Mouse (Mus musculus): ENCODE results near the gene Psmb11.
A peak's percentile ranks its signal among the peaks of the same experiment; 100 is the strongest.

Psmb11 gene

DNA sequence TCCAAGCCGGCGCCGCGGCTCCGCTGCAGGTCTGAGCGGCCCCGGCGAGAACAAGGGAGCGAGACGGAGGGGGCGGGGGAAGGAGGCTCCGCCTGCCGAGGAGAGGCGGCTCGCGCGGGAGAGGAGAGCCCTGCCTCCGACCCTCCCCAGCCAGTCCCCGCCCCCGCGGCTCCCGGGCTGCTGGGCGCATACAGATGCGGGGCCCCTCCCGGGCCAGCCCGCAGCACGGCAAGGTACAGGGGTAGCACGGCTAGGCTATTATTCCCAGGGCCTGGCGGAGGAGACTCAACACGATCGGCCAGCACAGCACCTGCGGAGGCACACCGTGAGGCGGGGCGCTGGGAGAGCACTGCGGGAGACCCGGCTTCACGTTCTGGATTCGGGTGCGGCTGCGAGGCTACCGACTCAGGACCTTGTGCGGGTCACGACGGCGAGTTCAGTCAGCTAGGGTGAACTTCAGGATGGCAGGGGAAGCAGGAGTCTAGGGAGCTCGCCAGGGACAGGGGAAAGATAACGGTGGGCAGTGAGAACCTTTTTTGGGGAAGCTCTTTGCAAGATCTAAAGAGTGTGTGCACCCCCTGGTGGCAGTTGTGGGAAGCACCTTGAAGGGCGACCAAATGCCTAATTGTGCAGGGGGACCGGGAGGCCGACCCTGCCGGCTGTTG lies 20.2 kb downstream of the Psmb11 start, which contains the start of gene Cdh24:
TSS of gene Cdh24 (minus strand) at position 60 of the 665 bp plus-strand sequence.
- peak; percentile 82 for DNase-seq (ENCODE audit: low spot score)

DNA sequence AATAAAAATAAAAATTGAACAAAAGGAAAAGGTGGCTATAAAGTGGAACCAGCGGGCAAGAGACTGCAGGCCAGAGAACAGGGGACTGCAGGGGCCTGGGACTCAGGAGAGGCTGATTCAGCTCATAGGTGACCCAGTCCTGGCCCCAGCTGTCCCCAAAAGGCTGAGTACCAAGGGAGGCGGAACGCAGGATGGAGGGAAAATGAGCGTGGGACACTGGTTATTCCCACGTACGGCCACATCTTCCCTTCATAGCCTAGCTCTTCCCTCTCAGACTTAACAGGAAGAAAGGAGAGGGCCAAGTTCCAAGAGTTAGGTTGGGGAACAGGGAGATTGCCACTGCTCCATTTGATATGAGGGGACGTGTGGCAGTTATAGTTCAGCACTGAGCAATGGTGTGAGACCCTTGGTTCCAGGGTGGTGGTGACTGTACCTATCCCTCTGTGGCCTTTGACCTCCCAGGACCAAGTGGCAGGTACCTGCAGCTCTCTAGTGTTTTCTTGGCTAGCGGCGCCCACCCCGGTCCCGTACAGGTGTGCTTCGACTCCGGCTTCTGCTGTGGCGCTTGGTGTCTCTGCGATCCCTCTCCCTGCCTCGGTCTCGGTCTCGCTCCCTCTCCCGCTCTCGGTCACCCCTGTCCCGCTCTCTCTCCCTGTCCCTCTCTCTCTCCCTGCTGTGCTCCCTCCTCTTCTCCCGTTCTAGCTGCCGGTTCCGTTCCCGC lies 21.2 kb downstream of the Psmb11 start:
- no peak for DNase-seq (ENCODE audit: low spot score)

DNA sequence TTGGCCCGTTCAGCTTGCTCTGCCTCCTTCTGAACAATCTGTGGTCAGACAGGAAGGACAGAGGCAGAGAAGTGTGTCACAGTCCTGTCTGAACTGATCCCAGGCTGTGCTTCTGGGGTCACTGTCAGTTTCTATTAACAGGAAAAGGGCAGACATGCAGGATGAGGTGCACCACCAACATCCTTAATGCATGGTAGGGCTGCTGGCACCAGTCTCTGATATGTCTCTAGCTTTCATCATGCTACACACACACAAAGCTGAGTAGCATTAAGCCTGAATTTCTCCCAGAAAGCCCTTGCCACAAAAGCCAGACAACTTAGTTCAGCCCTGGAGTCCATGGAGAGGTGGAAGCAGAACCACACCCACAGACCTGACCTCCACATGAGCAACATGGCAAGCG lies 21.8 kb downstream of the Psmb11 start:
- DNase-seq (ENCODE audit: low spot score), result no peak

DNA sequence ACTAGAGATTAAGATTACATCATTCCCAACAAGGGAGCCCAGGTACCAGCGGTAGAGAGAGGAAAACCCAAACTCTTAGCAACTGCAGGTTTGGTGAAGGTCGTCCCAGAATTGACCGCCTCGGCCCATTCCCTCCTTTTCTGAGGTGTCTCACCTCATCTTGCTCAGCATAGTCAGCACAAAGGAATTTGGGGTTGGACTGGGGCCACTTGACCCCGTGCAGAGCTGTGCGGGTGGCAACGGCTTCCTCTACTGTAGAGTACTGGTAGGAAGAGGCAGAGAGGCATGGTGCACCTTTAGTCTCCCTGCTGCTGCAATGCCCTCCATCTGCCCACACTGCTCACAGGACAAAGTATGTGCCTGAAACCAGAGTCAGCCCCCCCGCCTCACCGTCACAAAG lies 23.1 kb downstream of the Psmb11 start:
- DNase-seq (ENCODE audit: low spot score), result no peak

DNA sequence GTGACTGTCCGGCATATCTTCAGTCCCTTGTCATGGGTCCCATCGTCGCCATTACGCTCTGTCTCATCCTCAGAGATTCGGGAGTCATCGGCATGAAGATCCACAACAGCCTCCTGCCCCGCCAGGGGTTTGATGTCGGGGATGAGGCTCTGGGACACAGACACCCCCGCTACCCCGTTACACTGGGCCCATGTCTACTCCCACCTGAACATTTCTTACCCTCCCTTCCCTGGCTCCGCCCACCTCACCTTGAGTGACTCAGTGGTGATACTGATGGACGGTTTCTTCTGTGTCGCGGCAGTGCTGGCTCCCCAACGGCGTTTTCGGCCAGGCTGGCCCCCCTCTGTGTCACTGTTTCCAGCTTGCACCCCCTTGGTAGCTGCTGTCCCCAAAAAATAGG lies 25.2 kb downstream of the Psmb11 start:
- DNase-seq (ENCODE audit: low spot score), result no peak

DNA sequence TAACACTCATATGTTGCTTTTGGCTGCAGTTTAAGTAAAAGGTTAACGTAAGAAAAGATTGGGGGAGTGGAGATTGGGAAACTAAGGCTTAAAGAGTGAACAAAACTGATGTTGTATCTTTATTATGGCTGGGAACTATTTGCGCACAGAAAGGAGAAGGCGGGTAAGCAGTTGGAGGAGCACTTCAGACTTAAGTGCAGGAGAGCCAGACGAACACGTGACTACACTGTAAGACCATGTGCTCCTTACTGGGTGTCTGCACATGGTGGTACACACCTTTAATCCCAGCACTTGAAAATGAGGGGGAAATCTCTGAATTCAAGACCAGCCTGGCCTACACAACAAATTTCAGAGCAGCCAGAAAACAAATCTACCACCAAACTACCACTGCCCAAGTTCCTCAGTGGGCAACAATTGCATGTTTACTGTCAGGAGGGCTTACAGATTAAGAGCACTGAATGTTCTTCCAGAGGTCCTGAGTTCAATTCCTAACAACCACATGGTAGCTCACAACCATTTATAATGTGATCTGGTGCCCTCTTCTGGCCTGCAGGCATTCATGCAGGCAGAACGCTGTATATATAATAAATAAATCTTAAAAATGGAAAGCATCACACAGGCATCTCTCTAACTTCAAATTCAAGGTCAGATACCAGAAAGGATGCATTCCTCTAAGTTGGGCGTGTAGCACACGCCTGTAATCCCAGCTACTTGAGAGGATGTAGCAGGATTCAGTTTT lies 25.8 kb downstream of the Psmb11 start:
- no peak for DNase-seq (ENCODE audit: low spot score)

DNA sequence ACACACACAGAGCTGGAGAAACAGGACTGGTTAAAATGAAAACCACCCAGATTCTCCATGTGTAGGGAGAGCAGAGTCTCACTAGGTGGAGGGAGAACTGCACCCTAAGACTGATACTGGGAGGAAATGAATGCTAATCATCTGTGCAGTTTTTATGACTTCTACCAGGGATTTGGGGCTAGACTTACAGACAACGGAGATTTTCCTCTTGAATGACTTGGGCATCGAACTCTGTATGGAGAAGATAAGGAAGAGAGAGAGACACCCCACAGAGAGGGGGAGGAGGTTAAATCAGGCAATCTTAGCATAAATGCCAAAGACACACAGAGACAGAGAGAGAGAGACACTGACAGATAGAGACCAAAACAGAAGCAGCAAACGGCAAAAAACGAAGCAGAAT lies 26.7 kb downstream of the Psmb11 start:
- DNase-seq (ENCODE audit: low spot score), result no peak

DNA sequence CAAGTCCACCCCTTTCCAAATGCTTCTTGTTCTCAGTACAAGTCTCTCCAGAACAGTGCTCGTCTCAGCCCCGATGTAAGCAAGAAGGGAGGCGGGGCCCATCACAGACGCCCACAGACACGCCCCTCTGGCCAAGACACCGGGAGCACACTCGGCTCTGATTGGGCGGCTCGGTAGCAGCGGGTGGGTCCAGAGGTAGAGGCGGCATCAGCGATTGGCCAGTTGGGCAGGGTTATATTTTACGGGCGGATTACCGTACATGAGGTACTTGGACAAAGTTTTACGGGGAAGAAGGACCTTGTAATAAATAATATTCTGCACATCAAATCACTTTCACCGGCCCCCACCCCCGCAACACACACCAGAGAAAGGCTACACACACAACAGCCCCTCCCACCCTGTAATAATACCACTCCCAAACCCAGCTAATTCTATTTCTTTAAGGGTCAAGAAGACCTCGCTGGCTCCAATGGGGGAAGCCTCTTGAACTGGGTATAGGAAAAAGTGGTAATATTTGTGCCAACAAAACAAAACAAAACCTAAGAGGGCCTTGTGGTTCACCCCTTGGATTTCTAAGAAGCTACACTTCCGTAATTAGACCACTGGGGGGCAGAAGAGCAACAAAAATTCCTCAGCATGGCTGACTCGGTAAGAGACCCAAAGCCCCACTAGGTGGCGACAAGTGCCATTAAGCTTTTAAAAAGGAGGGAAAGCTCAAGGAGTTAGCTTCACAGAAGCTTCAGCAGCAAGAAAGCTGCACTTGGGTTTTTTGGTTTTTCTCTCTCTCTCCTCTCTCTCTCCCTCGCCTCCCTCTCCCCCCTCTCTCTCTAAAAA lies 29.6 kb downstream of the Psmb11 start:
- DNase-seq (ENCODE audit: low spot score), result peak; percentile 47

DNA sequence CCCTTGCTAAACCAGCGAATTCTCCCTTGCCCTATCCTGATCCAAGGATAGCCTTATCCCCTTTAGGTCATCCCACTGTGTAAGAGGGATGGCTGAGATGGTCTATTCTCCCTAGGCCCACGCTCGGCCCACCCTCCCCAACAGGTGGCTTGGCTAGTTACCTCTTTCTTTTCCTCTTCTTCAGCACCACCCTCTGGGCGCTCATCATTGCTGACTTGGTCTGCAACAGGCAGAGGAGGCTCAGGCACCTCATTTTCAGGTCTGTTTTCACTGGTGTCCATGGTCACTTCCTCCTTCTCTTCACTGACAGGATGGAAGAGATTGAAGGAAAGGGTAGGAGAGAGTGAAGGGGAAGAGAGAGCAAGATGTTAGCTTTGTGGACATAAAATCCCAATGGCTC lies 30.3 kb downstream of the Psmb11 start:
- no peak for DNase-seq (ENCODE audit: low spot score)

DNA sequence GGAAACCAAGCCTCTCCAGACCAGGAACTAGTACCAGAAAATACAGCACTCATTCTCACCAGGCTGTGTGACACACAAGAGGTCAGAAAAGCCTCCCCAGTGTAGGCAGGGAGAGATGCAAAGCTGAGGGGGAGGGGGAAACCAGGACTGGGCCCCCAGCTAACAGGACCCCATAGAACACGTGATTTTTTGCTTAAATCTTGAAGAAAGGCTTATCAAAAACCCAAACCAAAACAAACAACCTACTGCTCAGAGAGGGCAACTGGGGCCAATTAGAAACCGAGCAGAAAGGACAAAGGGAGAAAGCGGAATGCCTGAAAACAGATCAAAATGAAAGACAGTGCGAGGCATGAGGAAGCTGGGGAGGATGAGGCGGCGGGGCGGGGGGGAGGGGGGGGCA lies 31.6 kb downstream of the Psmb11 start:
- no peak for DNase-seq (ENCODE audit: low spot score)

DNA sequence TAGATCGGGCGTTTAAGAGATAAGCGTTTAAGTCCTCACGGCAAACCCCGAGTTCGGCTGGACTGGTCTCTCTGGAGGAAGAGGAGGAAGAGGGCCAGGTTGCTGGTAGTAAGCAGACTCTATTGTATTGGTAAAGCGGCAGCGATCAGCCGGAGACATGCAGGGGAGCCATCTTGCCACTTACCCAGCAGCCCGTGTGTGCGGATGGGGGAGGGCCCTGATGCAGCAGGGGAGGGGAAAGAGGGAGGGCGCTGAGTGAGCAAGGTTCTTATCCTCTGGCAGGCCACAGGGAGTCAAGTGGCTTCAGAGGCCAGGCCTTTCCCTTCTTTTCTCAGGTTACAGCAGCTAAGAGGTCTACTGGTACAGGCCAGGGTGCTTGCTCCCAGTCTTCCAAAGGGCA lies 32.3 kb downstream of the Psmb11 start:
- peak; percentile 57 for DNase-seq (ENCODE audit: low spot score)

DNA sequence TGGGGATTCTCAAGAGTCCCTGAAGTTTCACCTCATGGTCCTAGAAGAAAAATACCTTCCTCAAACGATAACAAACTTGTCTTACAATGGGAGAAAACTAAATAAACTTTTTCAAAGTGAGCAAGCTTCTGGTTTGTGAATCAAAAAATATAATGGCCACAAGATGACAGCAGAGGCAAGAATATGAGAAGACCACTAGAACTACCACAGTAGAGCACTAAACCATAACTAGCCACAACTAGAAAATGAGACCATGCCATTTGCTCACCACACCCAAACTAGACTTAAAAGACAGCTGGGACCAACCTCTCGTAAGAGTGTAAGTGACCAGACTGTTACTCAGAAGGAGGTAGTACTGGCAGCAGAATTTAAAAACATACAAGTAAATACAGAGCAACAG lies 38.8 kb downstream of the Psmb11 start:
- DNase-seq (ENCODE audit: low spot score), result no peak

DNA sequence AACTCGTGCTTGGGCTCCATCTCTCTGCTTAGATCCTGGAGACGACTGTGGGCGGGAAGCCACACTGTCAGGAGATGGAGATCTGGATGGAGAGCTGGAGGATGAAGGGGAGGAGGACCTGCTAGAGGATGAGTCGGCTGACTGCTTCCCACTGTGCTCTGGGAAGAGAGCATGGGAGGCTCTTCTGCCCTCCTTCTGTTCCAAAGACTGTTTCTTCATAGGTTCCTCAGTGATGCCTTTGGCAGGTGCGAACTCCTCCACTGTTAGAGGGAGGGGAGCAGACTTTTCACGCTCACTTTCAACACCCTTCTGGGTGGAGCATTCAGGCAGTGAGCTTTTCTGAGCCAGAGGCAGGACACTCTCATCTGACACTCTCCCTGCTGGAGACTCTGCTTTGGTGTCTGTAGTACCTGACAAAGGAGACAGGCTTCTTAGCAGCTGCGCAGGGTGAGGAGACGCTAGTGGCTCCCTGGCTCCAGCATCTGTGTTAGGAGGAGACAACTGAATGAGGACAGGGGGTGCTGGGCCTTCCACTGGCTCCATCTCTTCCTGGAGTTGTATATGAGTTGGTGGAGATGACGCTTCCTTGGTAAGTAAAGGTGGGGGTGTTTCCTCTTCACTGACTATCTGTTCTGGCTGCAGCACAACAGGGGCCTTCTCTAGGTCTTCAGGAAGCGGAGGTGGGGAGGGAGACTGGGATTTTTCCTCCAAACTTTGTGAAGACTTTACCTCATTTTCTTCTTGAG lies 43.4 kb downstream of the Psmb11 start:
- no peak for DNase-seq (ENCODE audit: low spot score)

DNA sequence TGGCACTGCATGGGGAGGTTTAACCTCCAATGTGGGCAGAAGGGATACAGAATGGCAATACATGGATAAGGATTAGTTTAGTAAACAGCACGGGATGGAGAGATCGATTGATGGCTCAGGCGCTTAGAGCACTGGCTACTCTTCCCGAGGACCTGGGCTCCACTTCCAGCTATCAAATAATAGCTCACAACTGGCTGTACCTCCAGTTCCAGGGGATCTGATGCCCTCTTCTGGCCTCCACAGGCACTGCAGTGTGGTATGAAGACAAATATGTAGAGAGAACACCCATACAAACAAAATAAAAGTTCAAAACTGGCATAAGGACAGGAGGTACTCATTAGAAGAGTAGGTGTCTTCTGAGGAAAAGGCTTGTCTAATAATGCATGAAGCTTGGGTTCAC lies 48.1 kb downstream of the Psmb11 start:
- no peak for DNase-seq (ENCODE audit: low spot score)

DNA sequence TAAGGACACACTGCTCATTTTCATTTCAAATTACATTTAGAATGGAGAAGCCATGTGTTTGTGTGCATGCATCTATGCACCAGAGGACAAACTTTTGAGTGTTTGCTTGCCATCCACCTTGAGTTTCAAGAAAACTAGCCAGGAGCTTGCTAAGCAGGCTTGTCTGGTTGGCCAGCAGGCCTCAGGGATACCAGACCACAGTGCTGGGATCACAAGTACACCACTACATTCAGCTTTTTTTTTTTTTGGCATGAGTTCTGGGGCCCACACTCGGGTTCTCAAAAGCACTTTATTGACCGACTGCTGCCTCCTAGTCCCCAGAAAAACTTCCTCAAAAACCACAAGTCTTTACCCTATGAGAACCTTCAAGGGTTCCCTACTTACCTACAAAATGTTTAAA lies 53.1 kb downstream of the Psmb11 start:
- DNase-seq (ENCODE audit: low spot score), result no peak

DNA sequence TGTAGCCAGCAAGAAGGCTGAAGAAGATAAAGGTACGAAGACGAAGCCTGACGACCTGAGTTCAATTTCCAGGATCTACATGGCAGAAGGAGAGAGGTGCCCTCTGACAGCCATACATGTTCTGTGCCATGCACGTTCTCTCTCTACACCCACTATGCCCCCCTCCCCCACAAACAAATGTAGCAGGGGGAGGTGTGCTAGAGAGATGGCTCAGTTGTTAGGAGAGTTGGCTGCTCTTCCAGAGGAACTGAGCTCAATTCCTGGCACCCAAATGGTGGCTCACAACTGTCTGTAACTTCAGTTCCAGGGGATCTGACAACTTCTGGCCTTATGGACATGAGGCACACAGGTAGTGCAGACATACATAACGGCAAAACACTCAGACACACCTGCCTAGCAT lies 55.1 kb downstream of the Psmb11 start:
- no peak for DNase-seq (ENCODE audit: low spot score)

DNA sequence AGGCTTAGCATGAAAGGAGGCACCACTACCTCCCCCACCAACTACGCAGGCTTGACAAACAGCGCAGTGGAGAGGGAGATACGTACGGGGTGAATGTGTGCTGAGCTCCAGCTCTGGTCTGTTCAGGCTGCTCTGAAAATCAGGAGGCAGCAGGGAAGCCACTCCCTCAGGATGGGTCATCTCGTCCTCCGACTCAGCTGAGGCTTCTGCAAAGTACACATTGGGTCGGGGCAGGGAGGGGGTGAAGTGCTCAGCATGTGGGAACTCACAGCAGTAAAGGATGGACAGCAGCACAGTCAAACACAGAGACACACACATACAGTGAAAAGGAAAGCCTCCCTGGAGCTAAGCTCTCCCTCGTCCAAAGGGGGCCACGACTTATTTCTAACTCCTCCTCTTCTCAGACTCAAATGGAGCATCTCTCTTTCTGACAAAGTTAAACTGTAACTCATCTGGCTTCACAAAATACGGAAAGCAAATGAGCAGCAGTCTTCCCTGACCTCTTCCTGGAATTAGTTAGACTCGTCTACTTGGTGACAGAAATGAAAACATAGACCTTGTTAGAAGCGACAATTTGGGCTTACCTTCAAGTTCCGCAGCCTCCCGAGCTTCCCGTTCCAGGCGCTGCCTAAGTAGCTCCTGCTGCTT lies 57.5 kb downstream of the Psmb11 start:
- no peak for DNase-seq (ENCODE audit: low spot score)
